Mouse (Mus musculus) urinary bladder, postnatal 10 days (tissue): Measurements from ENCODE around the gene Bpgm.

Experiments
- DNase-seq: peaks from one replicate; pipeline ENCODE4 v3.0.0; 2022; ENCODE audit warnings: low spot score

Bpgm gene

GRCm38 (mm10) chr6:34486071-34486626 is 10.1 kb downstream of the Bpgm start:
- no peak for DNase-seq

- no peak for DNase-seq
Measured at GRCm38 (mm10) chr6:34493327-34494095, 17.5 kb downstream of the Bpgm start.

GRCm38 (mm10) chr6:34495140-34495551 is 19.1 kb downstream of the Bpgm start:
- DNase-seq = no peak

GRCm38 (mm10) chr6:34497991-34498625 is 22.1 kb downstream of the Bpgm start:
- no peak for DNase-seq

- DNase-seq = no peak
Measured at GRCm38 (mm10) chr6:34502291-34502690, 26.3 kb downstream of the Bpgm start.

GRCm38 (mm10) chr6:34505957-34506356 is 29.9 kb downstream of the Bpgm start:
- DNase-seq = no peak

- DNase-seq = no peak
Measured at GRCm38 (mm10) chr6:34507581-34507980, 31.6 kb downstream of the Bpgm start.

- no peak for DNase-seq
Measured at GRCm38 (mm10) chr6:34508016-34508415, 32.0 kb downstream of the Bpgm start.

- DNase-seq = no peak
Measured at GRCm38 (mm10) chr6:34510277-34510676, 34.3 kb downstream of the Bpgm start.

- DNase-seq = no peak
Measured at GRCm38 (mm10) chr6:34511410-34511809, 35.4 kb downstream of the Bpgm start.

GRCm38 (mm10) chr6:34512741-34513140 is 36.7 kb downstream of the Bpgm start:
- DNase-seq = no peak

- DNase-seq = no peak
Measured at GRCm38 (mm10) chr6:34514655-34515054, 38.6 kb downstream of the Bpgm start.

- no peak for DNase-seq
Measured at GRCm38 (mm10) chr6:34515098-34515782, 39.2 kb downstream of the Bpgm start.

- DNase-seq = no peak
Measured at GRCm38 (mm10) chr6:34515783-34516099, 39.7 kb downstream of the Bpgm start.

- no peak for DNase-seq
Measured at GRCm38 (mm10) chr6:34517750-34518149, 41.7 kb downstream of the Bpgm start.

GRCm38 (mm10) chr6:34519087-34519486 is 43.1 kb downstream of the Bpgm start:
- DNase-seq = no peak

- no peak for DNase-seq
Measured at GRCm38 (mm10) chr6:34520491-34520890, 44.5 kb downstream of the Bpgm start.

GRCm38 (mm10) chr6:34520912-34521311 is 44.9 kb downstream of the Bpgm start:
- no peak for DNase-seq

- no peak for DNase-seq
Measured at GRCm38 (mm10) chr6:34523476-34523875, 47.5 kb downstream of the Bpgm start.

GRCm38 (mm10) chr6:34525499-34525924 is 49.5 kb downstream of the Bpgm start:
- DNase-seq = no peak

- no peak for DNase-seq
Measured at GRCm38 (mm10) chr6:34525927-34526326, 49.9 kb downstream of the Bpgm start.

- DNase-seq = no peak
Measured at GRCm38 (mm10) chr6:34526389-34526788, 50.4 kb downstream of the Bpgm start.

- DNase-seq = no peak
Measured at GRCm38 (mm10) chr6:34528131-34528530, 52.1 kb downstream of the Bpgm start.
